Mouse (Mus musculus) heart, postnatal 0 days (tissue): ENCODE measurements around the gene Mrps7. TPM values are rescaled to one million over a fixed set of nuclear protein-coding genes. Genes with fewer than 3 reads are reported as not detected.

Experiments
- ATAC-seq: fragments of 200-750 bp; cut with Nextera tagmentation; 2 replicates; pipeline ENCODE4 v1.8.0; 2017; ENCODE audit warnings: low read depth, moderate number of reproducible peaks, moderate library complexity; ENCODE audit not compliant: insufficient read depth
- DNase-seq: peaks from one replicate; pipeline ENCODE4 v3.0.0-alpha.2; 2016; ENCODE audit warnings: low spot score
- H3K27ac ChIP-seq: fragments of 300-500 bp; sonication (generic); 2 replicates; pipeline ENCODE4 v1.5.1; 2014; ENCODE audit warnings: low read depth, mild to moderate bottlenecking
- H3K27me3 ChIP-seq: fragments of 300-500 bp; sonication (generic); 2 replicates; pipeline ENCODE4 v1.6.1; 2014; ENCODE audit warnings: low read length, mixed read lengths; ENCODE audit not compliant: control insufficient read depth, insufficient read depth
- H3K36me3 ChIP-seq: fragments of 300-500 bp; sonication (generic); replicated peaks from 2 replicates; pipeline ENCODE4 v1.6.1; 2014; ENCODE audit warnings: low read length, mixed read lengths; ENCODE audit not compliant: control insufficient read depth, insufficient read depth
- H3K4me1 ChIP-seq: fragments of 300-500 bp; sonication (generic); 2 replicates; pipeline ENCODE4 v1.6.1; 2014; ENCODE audit warnings: antibody characterized with exemption; ENCODE audit not compliant: control insufficient read depth, insufficient read depth
- H3K4me2 ChIP-seq: fragments of 300-500 bp; sonication (generic); 2 replicates; pipeline ENCODE4 v1.6.1; 2014; ENCODE audit warnings: low read depth, mild to moderate bottlenecking, low read length, moderate library complexity
- H3K4me3 ChIP-seq: fragments of 300-500 bp; sonication (generic); 2 replicates; pipeline ENCODE4 v1.5.1; 2014; ENCODE audit warnings: low read depth, low read length
- H3K9ac ChIP-seq: fragments of 300-500 bp; sonication (generic); replicated peaks from 2 replicates; pipeline ENCODE4 v1.6.1; 2014; ENCODE audit warnings: low read depth, low read length, mixed read lengths
- H3K9me3 ChIP-seq: fragments of 300-500 bp; sonication (generic); replicated peaks from 2 replicates; pipeline ENCODE4 v1.6.1; 2016; ENCODE audit warnings: low read length; ENCODE audit not compliant: control insufficient read depth
- CTCF ChIP-seq: IDR thresholded peaks from 2 replicates; pipeline ENCODE4 v1.5.1; 2016; ENCODE audit warnings: antibody characterized with exemption, control low read depth, low read depth
- EP300 ChIP-seq: IDR thresholded peaks from 2 replicates; pipeline ENCODE4 v1.6.1; 2016; ENCODE audit warnings: antibody characterized with exemption, low read depth
- whole genome bisulfite sequencing: fragments of 180-500 bp; shearing (Covaris S2); extraction: QIAGEN DNeasy Blood & Tissue Kit; methylation state at CpG from one replicate; pipeline ENCODE4 v1.1.7; 2014; 5-methylcytosine and 5-hydroxymethylcytosine counted together
- polyA plus RNA-seq: library from polyadenylated mRNA; unstranded; fragments of >200 nt; fragmentation: Nextera tagmentation; extraction: Ambion mirVana; gene quantifications from 2 replicates; pipeline ENCODE4 v1.2.1, GENCODE M21; 2015
- total RNA-seq: library from RNA; depleted of rRNA; stranded (reverse); fragments of >200 nt; gene quantifications from 2 replicates; pipeline ENCODE4 v1.2.3, GENCODE M21; 2014; ENCODE audit warnings: low replicate concordance

The Mrps7 gene
- total and polyA plus RNA-seq, 2 experiments from 2014 or later, result 56.7 to 86.4 TPM

DNA sequence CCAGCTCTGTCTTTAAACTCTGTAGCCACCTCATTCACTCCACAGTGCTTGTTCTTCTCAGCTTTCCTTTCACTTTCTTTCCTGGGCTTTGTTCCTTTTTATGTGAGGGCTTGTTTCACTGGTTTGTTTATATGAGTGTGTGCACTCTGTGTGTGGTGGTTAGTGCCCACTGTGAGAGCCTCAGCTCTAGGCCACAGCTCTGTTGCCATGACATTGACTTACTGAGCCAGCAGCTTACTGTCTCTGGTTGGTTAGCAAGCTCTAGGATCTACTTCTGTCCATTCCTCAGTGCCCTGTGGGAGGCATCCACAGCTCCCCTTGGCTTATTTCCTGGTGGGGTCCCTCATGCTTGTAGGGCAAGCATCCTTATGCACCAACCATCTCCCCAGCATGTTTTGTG is 24.6 kb upstream of the Mrps7 start:
- H3K4me3 ChIP-seq, result no peak overlapping the region
- H3K9ac ChIP-seq, result no peak overlapping the region
- ATAC-seq (no peak), DNase-seq (no peak)
- H3K9me3 ChIP-seq, result no peaks in the 10 kb centered on the region
- H3K36me3 ChIP-seq, result peaks cover 66% of the 10 kb centered on the region
- H3K27me3 ChIP-seq, result no peaks in the 10 kb centered on the region
- H3K27ac ChIP-seq, result no peak overlapping the region
- no peaks in the 10 kb centered on the region for H3K4me1 ChIP-seq
- H3K4me2 ChIP-seq, result no peak overlapping the region
- TF ChIP-seq EP300 (no peak), CTCF (no peak)

GRCm38 (mm10) chr11:115582913-115583606 is 20.7 kb upstream of the Mrps7 start:
- TF ChIP-seq EP300, result no peak
- no peak for TF ChIP-seq CTCF
- Histone ChIP-seq H3K36me3 (peaks cover 94% of the 10 kb centered on the region), H3K4me1 (no peaks in the 10 kb centered on the region), H3K4me2 (no peak overlapping the region), H3K27ac (no peak overlapping the region), H3K27me3 (no peaks in the 10 kb centered on the region), H3K9me3 (no peaks in the 10 kb centered on the region), H3K9ac (no peak overlapping the region), H3K4me3 (no peak overlapping the region)
- WGBS, result 79% methylated on average over 10 of the region's 10 CpGs
- DNase-seq, result no peak
- ATAC-seq, result no peak

GRCm38 (mm10) chr11:115584376-115585073 is 19.2 kb upstream of the Mrps7 start:
- Histone ChIP-seq H3K4me3 (no peak overlapping the region), H3K27me3 (no peaks in the 10 kb centered on the region), H3K9ac (no peak overlapping the region), H3K9me3 (no peaks in the 10 kb centered on the region), H3K4me1 (no peaks in the 10 kb centered on the region), H3K27ac (no peak overlapping the region), H3K4me2 (no peak overlapping the region), H3K36me3 (peaks cover 92% of the 10 kb centered on the region)
- ATAC-seq, result no peak
- 80% methylated on average over 10 of the region's 10 CpGs for WGBS
- no peak for DNase-seq
- TF ChIP-seq CTCF (no peak), EP300 (no peak)

DNA sequence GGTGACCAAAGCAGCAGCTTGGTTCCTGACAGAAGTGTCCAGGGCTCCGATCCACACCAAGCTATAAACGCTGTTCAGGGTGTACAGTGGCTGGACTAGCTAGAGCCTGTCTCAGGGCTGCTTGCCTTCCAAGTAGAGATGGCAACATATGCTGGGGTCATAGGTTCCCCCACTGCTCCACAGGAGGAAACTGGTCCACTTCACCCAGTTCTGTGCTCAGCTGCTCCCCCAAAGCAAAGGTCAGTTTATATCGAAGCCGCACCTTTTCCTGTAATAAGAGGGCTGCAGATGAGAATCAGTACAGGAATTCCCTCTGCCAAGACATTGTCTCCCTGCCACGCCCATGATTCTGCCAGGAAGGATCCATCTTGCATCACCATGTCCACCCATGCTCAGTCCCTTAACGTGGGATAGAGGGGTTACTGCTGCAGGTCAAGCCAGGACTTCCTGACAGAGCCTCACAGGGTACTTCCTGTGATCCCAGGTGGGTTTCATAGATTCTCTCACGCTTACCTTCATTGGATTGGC is 18.1 kb upstream of the Mrps7 start:
- DNase-seq (no peak), ATAC-seq (no peak)
- WGBS, result 89% methylated on average over 7 of the region's 7 CpGs
- TF ChIP-seq CTCF (no peak), EP300 (no peak)
- H3K27ac ChIP-seq, result no peak overlapping the region
- no peaks in the 10 kb centered on the region for H3K9me3 ChIP-seq
- no peak overlapping the region for H3K9ac ChIP-seq
- H3K27me3 ChIP-seq, result no peaks in the 10 kb centered on the region
- no peak overlapping the region for H3K4me3 ChIP-seq
- no peaks in the 10 kb centered on the region for H3K4me1 ChIP-seq
- peaks cover 95% of the 10 kb centered on the region for H3K36me3 ChIP-seq
- H3K4me2 ChIP-seq, result no peak overlapping the region

- Histone ChIP-seq H3K36me3 (peaks cover 94% of the 10 kb centered on the region), H3K4me2 (no peak overlapping the region), H3K4me1 (no peaks in the 10 kb centered on the region), H3K9me3 (no peaks in the 10 kb centered on the region), H3K4me3 (no peak overlapping the region), H3K9ac (no peak overlapping the region), H3K27ac (no peak overlapping the region), H3K27me3 (no peaks in the 10 kb centered on the region)
- WGBS, result 77% methylated on average over 9 of the region's 9 CpGs
- no peak for TF ChIP-seq CTCF
- no peak for TF ChIP-seq EP300
- ATAC-seq (no peak), DNase-seq (no peak)
These were observed 17.3 kb upstream of the Mrps7 start for GRCm38 (mm10) chr11:115586403-115586802.
